Mouse (Mus musculus): ENCODE measurements around the gene Prr12. TPM values are rescaled to one million over a fixed set of nuclear protein-coding genes. Genes with fewer than 3 reads are reported as not detected.
A peak's percentile ranks its signal among the peaks of the same experiment; 100 is the strongest.
"Not testable (repeated sequence)": the region's sequence is repeated elsewhere in the genome, so short reads cannot be mapped to it uniquely, and the experiment has no call there.

Prr12 gene
- polyA plus RNA-seq (2012; rRNA removed), result 10.5 and 39.1 TPM in 2 replicates

DNA sequence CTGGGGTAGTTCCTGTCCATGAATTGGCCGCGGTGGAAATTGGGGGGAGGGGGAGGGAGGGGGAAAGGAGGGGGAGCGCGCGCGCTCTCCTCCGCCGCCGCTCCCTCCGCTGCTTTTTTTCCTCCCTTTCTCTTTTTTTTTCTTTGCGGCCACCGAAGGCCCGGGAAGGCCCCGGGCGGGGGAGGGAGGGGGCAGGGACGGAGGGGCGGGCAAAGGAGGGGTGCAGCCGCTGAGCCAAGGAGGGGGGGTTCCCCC is at the start of gene Prr12:
Gene Prr12 (minus strand): TSS at position 20 of the 255 bp plus-strand sequence.
- no peak for TF ChIP-seq POLR2A (IDR thresholded peaks at IDR 0.05; ENCODE audit: borderline replicate concordance, extremely low read depth, insufficient read depth, insufficient read length, poor library complexity, severe bottlenecking)
- TF ChIP-seq CTCF (IDR thresholded peaks at IDR 0.05; ENCODE audit: borderline replicate concordance, extremely low read depth, insufficient read depth, insufficient read length), result no peak
- DNase-seq (ENCODE audit: low read depth), result peak; percentile 90

DNA sequence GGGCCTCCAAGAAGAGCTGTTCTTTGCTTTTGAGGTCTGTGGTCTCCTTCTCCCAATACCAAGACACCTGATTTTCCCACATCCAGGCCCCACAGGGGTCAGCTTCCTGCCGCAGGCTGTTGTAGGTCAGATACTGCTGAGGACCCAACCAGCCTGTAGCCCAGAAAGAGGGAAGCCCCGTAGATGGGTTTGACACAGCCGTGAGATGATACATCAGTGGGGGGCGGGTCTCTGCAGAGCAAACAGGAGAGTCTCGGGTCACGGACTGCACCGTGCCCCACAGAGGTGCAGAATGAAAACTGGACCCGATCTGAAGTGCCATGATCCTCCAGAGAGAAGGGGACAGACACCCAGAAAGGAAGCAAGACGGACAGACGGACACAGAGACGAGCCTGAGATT is 49.8 kb upstream of the Prr12 start:
- DNase-seq (ENCODE audit: low read depth), result no peak
- TF ChIP-seq POLR2A (IDR thresholded peaks at IDR 0.05; ENCODE audit: borderline replicate concordance, extremely low read depth, insufficient read depth, insufficient read length, poor library complexity, severe bottlenecking) (no peak), CTCF (IDR thresholded peaks at IDR 0.05; ENCODE audit: borderline replicate concordance, extremely low read depth, insufficient read depth, insufficient read length) (no peak)

DNA sequence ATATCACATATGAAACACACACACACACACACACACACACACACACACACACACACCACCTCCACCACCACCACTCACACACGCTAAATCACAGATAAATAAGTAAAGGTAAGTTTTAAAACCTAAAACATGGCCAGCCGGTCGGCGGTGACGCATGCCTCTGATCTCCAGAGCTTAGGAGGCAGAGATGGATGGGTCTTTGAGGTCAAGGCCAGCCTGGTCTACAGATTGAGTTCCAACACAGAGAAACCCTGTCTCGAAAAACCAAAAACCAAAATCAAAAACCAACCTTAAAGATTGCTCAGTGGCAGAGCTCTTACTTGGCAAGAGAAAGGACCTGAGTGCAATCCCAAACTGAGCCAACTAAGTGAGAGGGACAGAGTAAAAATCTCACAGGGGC is 47.4 kb upstream of the Prr12 start:
- TF ChIP-seq CTCF (IDR thresholded peaks at IDR 0.05; ENCODE audit: borderline replicate concordance, extremely low read depth, insufficient read depth, insufficient read length) (no peak), POLR2A (IDR thresholded peaks at IDR 0.05; ENCODE audit: borderline replicate concordance, extremely low read depth, insufficient read depth, insufficient read length, poor library complexity, severe bottlenecking) (no peak)
- no peak for DNase-seq (ENCODE audit: low read depth)

DNA sequence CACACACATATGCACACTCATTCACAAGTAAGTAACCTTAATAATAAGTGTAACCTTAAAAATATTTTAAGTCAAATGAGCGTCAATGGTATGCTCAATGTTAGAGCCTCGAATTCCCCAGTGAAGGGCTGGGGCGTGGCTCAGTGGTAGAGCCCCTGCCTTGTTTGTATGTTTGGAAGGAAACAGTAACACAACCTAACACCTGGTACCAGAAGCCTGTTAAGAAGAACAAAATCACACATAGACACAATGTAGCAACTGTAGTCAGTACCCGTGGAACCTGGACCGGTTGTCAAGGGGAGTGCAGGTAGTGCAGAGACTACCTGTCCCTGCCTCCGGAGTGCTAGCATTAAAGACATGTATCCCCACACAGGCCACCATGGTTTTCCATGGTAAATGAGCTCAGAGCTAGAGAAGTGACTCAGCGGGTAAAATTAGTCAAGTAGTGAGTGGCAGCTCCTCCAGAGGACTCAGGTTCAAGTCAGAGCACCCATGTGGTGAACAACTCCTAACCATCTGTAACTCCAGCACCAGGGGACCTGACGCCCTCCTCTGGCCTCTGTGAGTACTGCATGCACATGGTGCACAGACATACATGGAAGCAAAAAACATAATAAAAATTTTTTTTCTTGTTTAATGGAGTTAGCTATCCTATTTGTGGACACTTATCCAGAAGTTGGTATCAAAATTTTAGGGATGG is 46.0 kb upstream of the Prr12 start:
- TF ChIP-seq CTCF (IDR thresholded peaks at IDR 0.05; ENCODE audit: borderline replicate concordance, extremely low read depth, insufficient read depth, insufficient read length) (peak; percentile 32; the same call in 1 of the 2 replicates), POLR2A (IDR thresholded peaks at IDR 0.05; ENCODE audit: borderline replicate concordance, extremely low read depth, insufficient read depth, insufficient read length, poor library complexity, severe bottlenecking) (no peak)
- DNase-seq (ENCODE audit: low read depth), result no peak

DNA sequence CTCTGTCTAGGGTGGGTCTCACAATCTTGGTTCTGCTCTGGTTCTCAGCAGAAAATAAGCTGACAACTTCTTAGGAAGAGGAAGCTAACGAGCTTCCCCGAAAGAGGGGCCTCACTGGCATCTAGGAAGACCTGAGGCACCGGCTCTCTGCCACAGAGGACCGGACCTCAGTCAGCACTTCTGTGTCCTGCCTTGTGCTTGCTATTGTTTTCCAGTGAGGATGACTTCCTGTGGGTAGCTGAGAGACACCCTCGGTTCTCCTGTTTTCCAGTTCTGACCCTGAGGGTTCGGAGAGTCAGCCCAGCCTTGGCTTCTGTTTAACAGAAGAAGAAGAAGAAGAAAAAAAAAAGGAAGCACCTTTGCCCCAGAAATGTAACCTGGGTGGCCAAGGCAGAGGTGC is 44.8 kb upstream of the Prr12 start:
- TF ChIP-seq POLR2A (IDR thresholded peaks at IDR 0.05; ENCODE audit: borderline replicate concordance, extremely low read depth, insufficient read depth, insufficient read length, poor library complexity, severe bottlenecking), result no peak
- no peak for TF ChIP-seq CTCF (IDR thresholded peaks at IDR 0.05; ENCODE audit: borderline replicate concordance, extremely low read depth, insufficient read depth, insufficient read length)
- DNase-seq (ENCODE audit: low read depth), result no peak

DNA sequence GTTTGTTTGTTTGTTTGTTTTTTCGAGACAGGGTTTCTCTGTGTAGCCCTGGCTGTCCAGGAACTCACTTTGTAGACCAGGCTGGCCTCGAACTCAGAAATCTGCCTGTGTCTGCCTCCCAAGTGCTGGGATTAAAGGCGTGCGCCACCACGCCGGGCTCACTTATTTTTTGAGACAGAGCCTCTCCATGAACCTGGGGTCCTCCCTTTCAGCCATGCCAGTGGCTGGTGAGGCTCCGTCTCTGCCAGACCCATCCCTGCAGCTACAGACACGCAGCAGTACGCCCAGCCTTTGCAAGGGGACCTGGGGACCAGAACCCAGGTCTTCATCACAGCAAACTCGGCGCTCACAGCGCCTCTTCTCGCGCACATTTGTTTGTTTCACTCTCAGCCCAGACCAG is 43.3 kb upstream of the Prr12 start:
- DNase-seq (ENCODE audit: low read depth), result not testable (repeated sequence)

DNA sequence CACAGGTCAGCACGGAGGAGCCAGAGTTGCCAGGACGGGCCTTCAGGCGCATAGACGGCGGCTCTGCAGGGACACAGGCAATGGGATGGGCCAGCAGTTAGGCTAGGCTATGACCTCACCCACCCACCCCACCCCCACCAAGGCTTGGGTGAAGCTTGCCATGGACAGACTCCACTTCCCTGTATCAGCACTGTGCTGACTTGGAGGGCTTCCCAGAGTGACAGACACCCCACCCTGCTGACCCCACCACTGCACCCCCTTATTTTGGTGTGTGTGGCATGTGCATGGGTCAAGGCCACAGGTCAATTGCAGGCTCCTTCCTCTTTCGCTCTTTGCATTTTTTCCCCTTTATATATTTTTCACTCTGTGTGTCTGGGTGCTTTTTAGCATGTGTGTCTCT is 42.7 kb upstream of the Prr12 start:
- TF ChIP-seq POLR2A (IDR thresholded peaks at IDR 0.05; ENCODE audit: borderline replicate concordance, extremely low read depth, insufficient read depth, insufficient read length, poor library complexity, severe bottlenecking) (no peak), CTCF (IDR thresholded peaks at IDR 0.05; ENCODE audit: borderline replicate concordance, extremely low read depth, insufficient read depth, insufficient read length) (no peak)
- DNase-seq (ENCODE audit: low read depth), result no peak

DNA sequence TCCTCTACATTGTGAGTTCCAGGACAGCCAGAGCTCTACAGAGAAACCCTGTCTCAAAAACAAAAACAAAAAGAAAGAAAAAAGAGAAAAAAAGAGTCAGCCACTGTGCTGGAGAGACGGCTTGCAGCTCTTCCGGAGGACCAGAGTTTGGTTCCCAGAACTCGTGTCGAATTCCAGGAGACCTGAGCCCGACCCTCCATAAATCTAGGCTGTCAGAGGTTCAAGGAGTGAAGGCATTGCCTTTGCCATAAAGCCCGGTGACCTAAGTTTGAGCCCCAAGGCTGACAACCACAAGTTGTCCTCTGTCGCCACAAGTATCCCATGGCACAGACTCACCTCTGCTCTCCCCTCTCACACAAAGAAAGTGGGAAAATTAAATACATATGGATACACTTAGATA is 41.4 kb upstream of the Prr12 start:
- no peak for DNase-seq (ENCODE audit: low read depth)

DNA sequence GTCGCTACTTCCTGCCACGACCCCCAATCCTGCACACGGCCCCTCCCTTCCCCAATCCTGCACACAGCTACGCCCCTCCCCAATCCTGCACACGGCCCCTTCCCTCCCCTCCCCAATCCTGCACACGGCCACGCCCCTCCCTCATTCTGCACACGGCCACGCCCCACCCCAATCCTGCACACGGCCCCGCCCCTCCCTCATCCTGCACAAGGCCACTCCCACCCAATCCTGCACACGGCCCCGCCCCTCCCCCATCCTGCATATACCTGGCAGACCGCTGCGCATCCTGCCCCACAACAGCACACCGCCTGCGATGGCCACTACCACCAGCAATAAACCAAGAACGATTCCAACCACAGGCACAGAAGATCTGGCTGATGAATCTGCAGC is 40.8 kb upstream of the Prr12 start:
- TF ChIP-seq POLR2A (IDR thresholded peaks at IDR 0.05; ENCODE audit: borderline replicate concordance, extremely low read depth, insufficient read depth, insufficient read length, poor library complexity, severe bottlenecking) (no peak), CTCF (IDR thresholded peaks at IDR 0.05; ENCODE audit: borderline replicate concordance, extremely low read depth, insufficient read depth, insufficient read length) (no peak)
- no peak for DNase-seq (ENCODE audit: low read depth)

More for the DNA sequence above, 41.4 kb upstream of the Prr12 start:
- TF ChIP-seq CTCF (IDR thresholded peaks at IDR 0.05; ENCODE audit: borderline replicate concordance, extremely low read depth, insufficient read depth, insufficient read length) (no peak), POLR2A (IDR thresholded peaks at IDR 0.05; ENCODE audit: borderline replicate concordance, extremely low read depth, insufficient read depth, insufficient read length, poor library complexity, severe bottlenecking) (no peak)

DNA sequence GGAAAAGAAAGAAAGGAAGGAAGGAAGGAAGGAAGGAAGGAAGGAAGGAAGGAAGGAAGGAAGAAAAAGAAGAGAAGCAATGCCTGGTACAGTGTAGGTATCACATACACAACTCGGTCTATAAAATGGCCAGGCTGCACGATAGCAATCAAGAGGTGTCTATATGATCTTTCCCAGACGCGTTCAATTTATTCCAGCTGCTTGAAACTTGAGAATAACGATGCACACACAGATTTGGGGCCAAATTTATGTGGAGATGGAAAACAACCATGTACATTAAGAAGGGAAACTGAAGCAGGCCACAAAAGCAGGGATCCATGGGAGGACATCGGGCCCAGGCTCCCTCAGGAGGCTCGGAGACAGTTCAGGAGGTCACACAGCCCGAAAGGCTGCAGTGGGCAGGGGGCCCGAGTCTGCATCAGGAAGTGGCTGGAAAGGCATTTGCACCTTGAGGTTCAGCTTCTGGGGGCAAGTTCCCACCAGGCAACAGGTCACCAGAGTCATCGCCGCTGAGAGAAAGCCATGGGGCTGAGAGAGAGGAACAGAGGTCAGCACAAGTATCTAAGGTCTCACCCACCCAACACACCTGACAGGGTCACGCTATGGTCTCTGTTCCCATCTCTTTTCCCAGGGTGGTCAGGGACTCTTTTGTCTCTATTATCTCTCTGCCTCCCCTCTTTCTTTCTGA is 40.3 kb upstream of the Prr12 start:
- TF ChIP-seq CTCF (IDR thresholded peaks at IDR 0.05; ENCODE audit: borderline replicate concordance, extremely low read depth, insufficient read depth, insufficient read length) (no peak), POLR2A (IDR thresholded peaks at IDR 0.05; ENCODE audit: borderline replicate concordance, extremely low read depth, insufficient read depth, insufficient read length, poor library complexity, severe bottlenecking) (no peak)
- DNase-seq (ENCODE audit: low read depth), result no peak

DNA sequence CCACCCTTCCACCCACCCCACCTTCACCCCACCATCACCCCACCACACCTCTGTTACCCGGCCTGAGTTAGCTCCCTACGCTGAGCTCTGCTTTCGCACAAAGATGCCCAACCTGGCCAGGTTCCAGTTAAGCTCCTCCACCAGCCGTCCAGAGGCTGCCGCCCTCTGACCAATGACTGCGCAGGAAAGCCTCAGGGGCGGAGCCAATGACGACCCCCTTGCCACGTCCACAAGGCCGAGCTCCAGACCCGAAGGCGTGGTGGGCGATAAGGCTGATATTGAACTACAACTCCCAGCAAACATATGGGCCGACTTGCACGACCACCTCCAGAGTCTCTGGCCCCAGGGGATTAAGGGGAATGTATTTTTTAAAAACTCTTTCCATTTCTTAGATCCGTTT is 39.4 kb upstream of the Prr12 start, which contains the start of gene Rcn3:
Gene Rcn3 (minus strand): TSS at position 174 of the 400 bp plus-strand sequence.
- peak; percentile 98 for DNase-seq (ENCODE audit: low read depth)
- TF ChIP-seq CTCF (IDR thresholded peaks at IDR 0.05; ENCODE audit: borderline replicate concordance, extremely low read depth, insufficient read depth, insufficient read length) (no peak), POLR2A (IDR thresholded peaks at IDR 0.05; ENCODE audit: borderline replicate concordance, extremely low read depth, insufficient read depth, insufficient read length, poor library complexity, severe bottlenecking) (peak; percentile 26; the same call in 1 of the 2 replicates)
